Mouse (Mus musculus) kidney, postnatal 4 days (tissue): ENCODE results near the gene Slc35b2.
A peak's percentile ranks its signal among the peaks of the same experiment; 100 is the strongest.

Experiments used
- DNase-seq, 2 experiments: peaks; one replicate each; pipeline ENCODE4 v3.0.0; 2021; ENCODE audit warnings: mixed read lengths in 2 of 2

The Slc35b2 gene

GRCm38 (mm10) chr17:45565103-45565502 lies 1.4 kb downstream of the Slc35b2 start:
- DNase-seq: no peak

GRCm38 (mm10) chr17:45566031-45566359 lies 2.3 kb downstream of the Slc35b2 start:
- no peak for DNase-seq

DNA sequence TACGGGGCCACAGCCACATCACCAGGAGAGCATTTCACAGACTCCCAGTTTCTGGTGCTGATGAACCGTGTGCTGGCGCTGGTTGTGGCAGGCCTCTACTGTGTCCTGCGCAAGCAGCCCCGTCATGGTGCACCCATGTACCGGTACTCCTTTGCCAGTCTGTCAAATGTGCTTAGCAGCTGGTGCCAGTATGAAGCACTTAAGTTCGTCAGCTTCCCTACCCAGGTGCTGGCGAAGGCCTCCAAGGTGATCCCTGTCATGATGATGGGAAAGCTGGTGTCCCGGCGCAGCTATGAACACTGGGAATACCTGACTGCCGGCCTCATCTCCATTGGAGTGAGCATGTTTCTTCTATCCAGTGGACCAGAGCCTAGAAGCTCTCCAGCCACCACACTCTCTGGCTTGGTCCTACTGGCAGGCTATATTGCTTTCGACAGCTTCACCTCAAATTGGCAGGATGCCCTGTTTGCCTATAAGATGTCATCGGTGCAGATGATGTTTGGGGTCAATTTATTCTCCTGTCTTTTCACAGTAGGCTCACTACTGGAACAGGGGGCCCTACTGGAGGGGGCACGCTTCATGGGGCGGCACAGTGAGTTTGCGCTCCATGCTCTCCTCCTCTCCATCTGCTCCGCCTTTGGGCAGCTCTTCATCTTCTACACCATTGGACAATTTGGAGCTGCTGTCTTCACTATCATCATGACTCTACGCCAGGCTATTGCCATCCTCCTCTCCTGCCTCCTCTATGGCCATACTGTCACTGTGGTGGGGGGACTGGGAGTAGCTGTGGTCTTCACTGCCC lies 2.9 kb downstream of the Slc35b2 start:
- peak in 1 of 2 experiments; percentile 31 for DNase-seq

DNA sequence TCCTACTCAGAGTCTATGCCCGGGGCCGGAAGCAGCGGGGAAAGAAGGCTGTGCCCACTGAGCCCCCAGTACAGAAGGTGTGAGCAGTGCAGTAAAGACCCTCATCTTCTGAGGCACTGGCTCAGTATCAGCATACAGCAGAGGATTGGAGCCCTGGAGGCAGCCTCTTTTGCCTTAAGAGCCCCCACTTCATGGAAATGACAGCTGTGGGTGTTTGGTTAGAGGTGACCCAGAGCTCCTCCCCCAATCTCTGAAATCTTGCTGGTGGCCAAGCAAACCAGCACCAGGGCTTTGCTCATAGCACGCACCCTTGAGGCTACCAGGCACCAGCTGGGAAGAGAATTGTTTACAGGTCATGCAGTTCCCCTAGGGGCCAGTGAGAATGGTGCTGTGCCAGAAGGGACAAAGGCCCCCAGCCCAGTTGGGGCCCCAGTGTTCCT lies 3.5 kb downstream of the Slc35b2 start:
- no peak for DNase-seq

- no peak for DNase-seq
These were observed 5.3 kb downstream of the Slc35b2 start for GRCm38 (mm10) chr17:45568990-45569389.

- no peak for DNase-seq
These were observed 6.3 kb downstream of the Slc35b2 start for GRCm38 (mm10) chr17:45569999-45570398.

- DNase-seq: peak; percentile 87 to 93
These were observed 8.7 kb downstream of the Slc35b2 start for GRCm38 (mm10) chr17:45572103-45573086.

- DNase-seq: peak; percentile 100
These were observed 9.6 kb downstream of the Slc35b2 start, which contains the start of gene Hsp90ab1 for GRCm38 (mm10) chr17:45573087-45573779. Hsp90ab1 (minus strand) TSS chr17:45573271.

DNA sequence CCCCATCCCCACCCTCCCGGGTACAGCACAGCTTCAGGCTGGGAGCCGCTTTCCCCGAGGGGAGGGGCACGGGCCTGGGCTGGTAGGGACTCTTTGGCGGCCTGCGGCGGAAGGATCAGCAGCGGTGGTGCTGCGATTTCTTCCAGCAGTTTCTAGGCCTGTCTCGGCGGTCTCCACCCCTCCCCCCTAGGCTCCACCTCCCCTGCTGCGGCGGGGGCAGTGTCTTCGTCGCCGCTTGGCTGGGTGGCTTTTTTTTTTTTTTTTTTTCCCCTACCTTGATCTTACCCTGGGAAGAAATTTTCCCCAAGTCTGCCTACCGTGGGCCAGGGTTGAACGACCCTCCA lies 10.1 kb downstream of the Slc35b2 start:
- DNase-seq: peak; percentile 98 to 99

- peak; percentile 74 to 85 for DNase-seq
These were observed 10.6 kb downstream of the Slc35b2 start for GRCm38 (mm10) chr17:45574129-45574761.

DNA sequence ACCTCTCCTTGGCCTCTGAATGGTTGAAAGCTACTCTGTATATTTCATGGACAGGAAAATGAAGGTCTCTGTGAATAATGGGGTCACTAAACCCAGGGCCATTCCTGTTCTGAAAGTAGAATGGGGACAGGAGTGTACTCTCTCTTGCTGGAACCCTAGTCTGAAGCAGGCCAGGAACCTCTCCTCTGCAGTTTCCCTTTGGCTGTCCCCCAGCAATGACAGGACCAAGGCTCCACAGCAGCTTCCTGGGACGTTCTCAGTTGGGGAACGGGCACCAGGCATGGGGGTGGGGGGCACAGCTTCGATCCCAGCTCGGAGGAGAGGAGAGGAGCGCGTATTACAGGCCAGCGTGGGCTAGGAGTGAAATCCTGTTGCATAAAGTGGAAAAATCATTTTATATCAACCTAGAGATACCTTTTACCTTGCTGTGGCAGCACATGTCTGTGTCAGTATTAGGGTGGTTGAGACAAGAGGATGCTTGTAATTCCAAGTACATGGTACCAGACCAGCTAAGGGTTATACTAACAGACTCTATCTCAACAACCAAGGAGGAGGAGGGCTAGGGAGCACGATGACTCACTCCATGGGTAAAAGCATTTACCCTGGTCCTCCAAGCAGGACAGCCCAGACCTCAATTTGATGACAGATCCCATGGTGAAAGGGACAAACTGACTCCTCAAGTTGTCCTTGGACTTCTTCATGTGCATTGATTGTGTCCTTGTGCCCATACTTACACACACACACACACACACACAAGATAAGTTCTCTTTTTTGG lies 11.6 kb downstream of the Slc35b2 start:
- no peak for DNase-seq

- DNase-seq: no peak
These were observed 14.6 kb downstream of the Slc35b2 start for GRCm38 (mm10) chr17:45578242-45578641.

DNA sequence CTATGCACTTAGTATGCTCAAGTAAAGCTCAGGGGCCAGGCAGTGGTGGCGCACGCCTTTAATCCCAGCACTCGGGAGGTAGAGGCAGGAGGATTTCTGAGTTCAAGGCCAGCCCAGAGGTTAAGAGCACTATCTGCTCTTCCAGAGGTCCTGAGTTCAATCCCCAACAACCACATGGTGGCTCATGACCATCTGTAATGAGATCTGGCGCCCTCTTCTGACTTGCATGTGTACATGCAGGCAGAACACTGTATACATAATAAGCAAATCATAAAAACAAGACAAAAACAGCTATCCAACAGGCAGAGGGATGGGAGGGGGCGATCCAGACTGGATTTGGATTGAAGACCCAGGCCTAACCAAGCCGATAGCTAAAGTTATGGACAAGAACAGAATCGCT lies 15.2 kb downstream of the Slc35b2 start:
- no peak for DNase-seq

DNA sequence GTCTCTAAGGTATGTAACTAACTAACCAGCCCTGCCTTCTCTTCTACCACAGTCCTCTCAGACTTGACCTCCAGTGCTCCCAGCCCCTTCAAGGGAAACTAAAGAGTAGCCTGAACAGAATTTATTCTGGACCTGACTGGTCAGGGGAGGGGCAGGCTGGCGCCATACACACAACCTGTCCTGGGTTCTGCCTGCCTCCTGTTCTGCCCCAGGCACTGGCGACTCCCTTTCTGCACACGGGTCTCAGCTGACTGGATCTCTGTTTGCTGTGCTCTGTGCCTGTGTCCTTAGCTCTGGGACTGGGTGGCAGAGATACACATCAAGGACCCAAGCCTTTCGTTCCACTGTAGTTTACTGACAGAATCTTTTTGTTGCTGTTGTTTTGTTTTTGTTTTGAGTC lies 15.9 kb downstream of the Slc35b2 start:
- peak in 1 of 2 experiments; percentile 50 for DNase-seq

- DNase-seq: peak in 1 of 2 experiments; percentile 58
These were observed 17.3 kb downstream of the Slc35b2 start for GRCm38 (mm10) chr17:45580958-45581477.

GRCm38 (mm10) chr17:45581567-45581983 lies 17.9 kb downstream of the Slc35b2 start:
- DNase-seq: peak; percentile 81 to 87

- DNase-seq: no peak
These were observed 18.5 kb downstream of the Slc35b2 start for GRCm38 (mm10) chr17:45582188-45582587.

GRCm38 (mm10) chr17:45582715-45583355 lies 19.2 kb downstream of the Slc35b2 start:
- no peak for DNase-seq

GRCm38 (mm10) chr17:45584096-45584896 lies 20.6 kb downstream of the Slc35b2 start:
- DNase-seq: peak; percentile 82 to 89
